Mouse (Mus musculus): Measurements from ENCODE around the gene Npy1r. TPM values are rescaled to one million over a fixed set of nuclear protein-coding genes. Genes with fewer than 3 reads are reported as not detected.

Npy1r gene
- polyA plus RNA-seq (2012; ENCODE audit: insufficient read depth, insufficient read length, missing spikeins) = 1.0 TPM in 1 of 2 replicates, not detected in the other

- no peak within 1 kb of the TSS for H3K27ac ChIP-seq (replicated peaks; ENCODE audit: low read depth, low read length)
- H3K4me1 ChIP-seq (ENCODE audit: control insufficient read depth, insufficient read depth, insufficient read length, low read length) = no peaks in the 10 kb centered on the region
- peak within 1 kb of the TSS; percentile 54 for H3K4me3 ChIP-seq (ENCODE audit: insufficient read depth, low read depth, low read length)
Measured at GRCm38 (mm10) chr8:66696970-66697843, at the start of gene Npy1r. Npy1r (plus strand) TSS chr8:66697192.

DNA sequence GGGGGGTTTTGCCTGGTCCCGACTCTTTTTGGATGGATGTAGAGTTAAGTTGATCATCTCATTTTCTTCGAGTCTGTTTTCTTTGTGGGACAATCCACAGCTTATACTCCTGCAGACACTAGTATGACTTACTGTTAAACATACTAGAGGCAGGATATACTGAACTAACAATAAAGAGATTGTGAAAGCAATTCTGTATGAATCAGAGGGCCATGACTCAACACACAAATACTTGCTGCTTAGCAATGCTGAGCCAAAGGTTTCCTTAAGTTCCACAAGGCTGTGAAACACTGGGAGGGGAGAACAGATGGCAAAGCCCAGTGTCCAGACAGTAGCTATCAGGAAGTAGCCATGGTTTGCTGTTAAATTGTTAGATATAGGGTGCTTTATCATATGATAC, 15.7 kb upstream of the Npy1r start:
- H3K27ac ChIP-seq (replicated peaks; ENCODE audit: low read depth, low read length) = no peak overlapping the region
- no peaks in the 10 kb centered on the region for H3K4me1 ChIP-seq (ENCODE audit: control insufficient read depth, insufficient read depth, insufficient read length, low read length)
- H3K4me3 ChIP-seq (ENCODE audit: insufficient read depth, low read depth, low read length) = no peak overlapping the region

DNA sequence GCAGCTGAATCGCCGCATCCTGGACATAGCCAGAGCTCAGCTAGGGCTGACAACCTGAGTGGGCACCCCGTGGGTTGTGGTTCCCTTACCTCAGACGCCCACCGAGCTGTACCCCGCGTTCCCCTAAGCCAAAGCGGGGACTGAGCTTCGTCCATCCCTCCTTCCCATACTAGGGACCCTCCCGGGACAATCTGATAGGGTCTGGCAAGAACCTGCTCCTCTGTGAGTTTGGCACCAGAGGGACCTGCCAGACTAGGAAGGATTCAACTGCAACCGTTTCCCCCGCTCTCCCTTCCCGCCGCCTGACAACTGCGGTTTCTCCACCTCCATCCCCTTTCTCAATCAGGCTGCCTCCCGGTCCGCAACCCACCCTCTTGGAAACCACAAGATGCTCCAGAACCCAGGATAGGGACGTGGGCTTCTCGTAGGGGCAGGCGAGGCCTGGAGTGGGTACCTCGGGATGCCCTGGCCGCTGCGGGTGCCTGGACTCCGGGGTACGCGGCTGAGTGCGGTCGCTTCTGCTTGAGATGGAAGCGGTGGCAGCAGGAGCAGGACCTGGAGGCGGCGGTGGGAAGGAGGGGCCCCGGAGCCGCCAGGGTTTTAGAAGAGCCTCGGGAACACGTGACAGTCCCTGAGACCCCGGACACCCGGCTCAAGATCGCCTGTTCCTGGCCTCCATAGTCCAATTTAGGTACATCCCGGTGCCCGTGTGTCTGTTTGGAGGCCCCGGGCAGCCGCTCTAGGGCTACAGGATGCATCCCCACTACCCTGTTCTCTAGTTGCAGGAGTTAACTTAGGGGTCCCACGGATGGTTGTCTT, 9.3 kb upstream of the Npy1r start, which contains the start of gene Npy5r:
Gene Npy5r (minus strand): TSS at position 618 of the 819 bp plus-strand sequence.
- Histone ChIP-seq H3K4me1 (ENCODE audit: control insufficient read depth, insufficient read depth, insufficient read length, low read length) (no peaks in the 10 kb centered on the region), H3K4me3 (ENCODE audit: insufficient read depth, low read depth, low read length) (no peak within 1 kb of the TSS), H3K27ac (replicated peaks; ENCODE audit: low read depth, low read length) (no peak within 1 kb of the TSS)

DNA sequence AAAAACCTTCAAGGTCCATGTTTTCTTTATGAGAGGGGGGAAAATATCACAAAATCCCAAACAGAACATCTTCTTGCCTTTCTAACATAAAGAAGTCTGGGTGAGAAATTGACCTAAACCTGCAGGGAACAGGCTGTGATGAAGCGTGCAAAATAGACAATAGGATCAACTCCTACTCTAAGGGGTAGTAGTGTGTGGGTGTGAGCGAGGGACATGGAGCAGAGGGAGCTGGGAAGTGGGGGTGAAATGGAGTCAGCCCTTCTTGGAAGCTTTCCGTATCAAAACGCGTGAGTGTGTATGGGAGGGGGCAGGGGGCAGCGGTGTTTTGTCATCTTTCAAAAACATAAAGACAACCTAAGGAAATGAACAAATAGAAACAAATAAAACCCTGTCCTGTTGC, 8.6 kb upstream of the Npy1r start:
- no peak overlapping the region for H3K4me3 ChIP-seq (ENCODE audit: insufficient read depth, low read depth, low read length)
- H3K4me1 ChIP-seq (ENCODE audit: control insufficient read depth, insufficient read depth, insufficient read length, low read length) = no peaks in the 10 kb centered on the region
- H3K27ac ChIP-seq (replicated peaks; ENCODE audit: low read depth, low read length) = no peak overlapping the region

DNA sequence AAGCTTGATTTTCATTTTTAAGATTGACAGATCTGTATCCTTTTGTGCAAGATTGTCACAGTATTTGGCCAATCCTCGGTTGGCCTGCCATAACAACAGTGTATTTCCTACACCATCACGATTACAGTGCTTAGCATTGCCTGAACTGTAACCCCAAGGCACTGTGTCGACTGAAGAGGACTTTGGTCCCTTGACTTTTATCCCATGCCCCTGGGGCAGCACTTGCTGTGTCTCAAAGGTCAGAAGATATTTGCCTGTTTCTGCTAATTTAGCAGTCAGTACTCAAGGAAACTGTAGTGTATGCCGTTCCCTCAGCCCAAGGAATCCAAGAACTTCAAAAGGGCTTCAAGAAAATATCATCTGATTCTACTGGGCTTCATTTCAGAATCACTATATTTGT, 8.2 kb upstream of the Npy1r start:
- no peaks in the 10 kb centered on the region for H3K4me1 ChIP-seq (ENCODE audit: control insufficient read depth, insufficient read depth, insufficient read length, low read length)
- H3K27ac ChIP-seq (replicated peaks; ENCODE audit: low read depth, low read length) = no peak overlapping the region
- H3K4me3 ChIP-seq (ENCODE audit: insufficient read depth, low read depth, low read length) = no peak overlapping the region

DNA sequence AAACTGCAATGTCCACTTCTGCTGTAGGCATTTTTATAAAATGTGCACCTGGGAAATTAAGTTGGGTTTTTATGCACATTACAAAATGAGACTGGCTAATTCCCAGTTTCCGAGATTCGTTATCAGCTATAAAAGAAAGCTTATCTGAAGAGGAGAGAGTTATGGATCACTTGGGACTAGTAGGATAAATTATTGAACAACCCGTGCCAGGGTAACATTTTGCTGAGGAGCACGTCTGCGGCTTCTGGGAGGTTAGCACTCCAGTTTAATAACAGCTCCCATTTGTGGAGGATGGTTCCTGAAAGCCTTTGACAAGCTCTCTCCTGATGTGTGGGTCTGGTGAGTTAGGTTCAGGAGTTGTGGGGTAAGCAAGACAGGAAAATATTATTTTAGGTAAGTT, 6.6 kb upstream of the Npy1r start:
- no peak overlapping the region for H3K4me3 ChIP-seq (ENCODE audit: insufficient read depth, low read depth, low read length)
- H3K4me1 ChIP-seq (ENCODE audit: control insufficient read depth, insufficient read depth, insufficient read length, low read length) = no peaks in the 10 kb centered on the region
- no peak overlapping the region for H3K27ac ChIP-seq (replicated peaks; ENCODE audit: low read depth, low read length)

DNA sequence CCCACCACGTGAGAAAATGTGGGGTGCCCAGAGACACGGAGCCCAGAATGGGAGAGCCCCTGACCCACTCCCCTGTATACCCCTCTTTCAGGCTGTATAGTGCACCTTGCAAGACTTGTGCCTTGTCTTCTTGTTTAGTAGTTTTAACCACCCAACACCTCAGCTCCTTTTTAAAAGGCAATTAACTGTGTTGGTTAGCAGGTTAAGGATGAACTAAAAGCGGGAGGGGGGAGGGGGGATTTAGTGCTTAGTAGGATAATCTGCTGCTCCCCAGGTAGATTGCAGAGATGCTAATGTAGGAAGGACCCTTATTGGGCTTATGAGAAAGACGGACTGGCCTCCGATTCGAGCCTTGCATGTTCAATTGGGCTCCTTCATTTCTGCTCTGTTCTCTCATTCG, 1.0 kb downstream of the Npy1r start:
- Histone ChIP-seq H3K4me3 (ENCODE audit: insufficient read depth, low read depth, low read length) (peak overlapping the region; percentile 54), H3K27ac (replicated peaks; ENCODE audit: low read depth, low read length) (no peak overlapping the region)

GRCm38 (mm10) chr8:66698782-66699181, 1.8 kb downstream of the Npy1r start:
- Histone ChIP-seq H3K27ac (replicated peaks; ENCODE audit: low read depth, low read length) (no peak overlapping the region), H3K4me1 (ENCODE audit: control insufficient read depth, insufficient read depth, insufficient read length, low read length) (no peaks in the 10 kb centered on the region), H3K4me3 (ENCODE audit: insufficient read depth, low read depth, low read length) (peak overlapping the region; percentile 3; the same call in 1 of the 2 replicates)

More for the DNA sequence above, 1.0 kb downstream of the Npy1r start:
- H3K4me1 ChIP-seq (ENCODE audit: control insufficient read depth, insufficient read depth, insufficient read length, low read length) = no peaks in the 10 kb centered on the region

GRCm38 (mm10) chr8:66714324-66714975, 17.5 kb downstream of the Npy1r start:
- Histone ChIP-seq H3K4me1 (ENCODE audit: control insufficient read depth, insufficient read depth, insufficient read length, low read length) (no peaks in the 10 kb centered on the region), H3K27ac (replicated peaks; ENCODE audit: low read depth, low read length) (no peak overlapping the region), H3K4me3 (ENCODE audit: insufficient read depth, low read depth, low read length) (no peak overlapping the region)

- Histone ChIP-seq H3K4me3 (ENCODE audit: insufficient read depth, low read depth, low read length) (no peak overlapping the region), H3K4me1 (ENCODE audit: control insufficient read depth, insufficient read depth, insufficient read length, low read length) (no peaks in the 10 kb centered on the region), H3K27ac (replicated peaks; ENCODE audit: low read depth, low read length) (no peak overlapping the region)
Measured at GRCm38 (mm10) chr8:66722835-66723234, 25.8 kb downstream of the Npy1r start.

DNA sequence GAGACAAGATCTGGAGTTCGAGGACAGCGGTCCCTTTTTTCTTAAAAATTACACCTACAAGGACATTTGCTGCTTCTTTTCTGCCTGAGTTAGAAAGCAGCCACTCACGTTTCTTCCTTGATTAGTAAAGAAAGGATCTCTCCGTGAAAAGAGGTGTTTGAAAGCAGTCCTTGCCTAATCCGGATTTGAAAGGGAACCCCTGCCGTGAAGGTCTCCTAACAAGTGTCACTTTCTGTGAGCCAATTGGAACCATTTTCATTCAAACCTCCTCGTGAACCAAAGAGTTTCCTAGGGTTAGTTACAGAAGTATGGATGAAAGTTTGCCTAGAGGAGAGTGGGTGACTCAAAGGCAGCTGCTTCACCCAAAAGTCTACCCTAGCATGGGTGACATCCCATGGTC, 32.5 kb downstream of the Npy1r start:
- Histone ChIP-seq H3K27ac (replicated peaks; ENCODE audit: low read depth, low read length) (no peak overlapping the region), H3K4me3 (ENCODE audit: insufficient read depth, low read depth, low read length) (no peak overlapping the region), H3K4me1 (ENCODE audit: control insufficient read depth, insufficient read depth, insufficient read length, low read length) (no peaks in the 10 kb centered on the region)

GRCm38 (mm10) chr8:66731957-66732356, 35.0 kb downstream of the Npy1r start:
- no peaks in the 10 kb centered on the region for H3K4me1 ChIP-seq (ENCODE audit: control insufficient read depth, insufficient read depth, insufficient read length, low read length)
- no peak overlapping the region for H3K27ac ChIP-seq (replicated peaks; ENCODE audit: low read depth, low read length)
- H3K4me3 ChIP-seq (ENCODE audit: insufficient read depth, low read depth, low read length) = no peak overlapping the region

DNA sequence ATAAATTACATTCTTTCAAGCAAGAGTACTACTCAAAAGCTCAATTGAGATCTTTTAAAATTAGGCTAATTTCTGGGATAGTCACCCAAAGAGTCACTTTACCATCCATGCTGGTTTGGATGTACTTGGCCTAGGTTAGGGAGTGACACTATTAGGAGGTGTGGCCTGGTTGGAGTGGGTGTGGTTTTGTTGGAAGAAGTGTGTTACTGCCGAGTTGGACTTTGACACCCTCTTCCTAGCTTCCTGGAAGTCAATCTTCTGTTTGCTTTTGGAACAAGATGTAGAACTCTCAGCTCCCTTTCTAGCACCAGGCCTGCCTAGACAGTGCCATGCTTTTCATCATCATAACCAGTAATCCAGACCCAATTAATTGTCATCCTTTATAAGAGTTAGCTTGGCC, 45.4 kb downstream of the Npy1r start:
- Histone ChIP-seq H3K4me1 (ENCODE audit: control insufficient read depth, insufficient read depth, insufficient read length, low read length) (no peaks in the 10 kb centered on the region), H3K4me3 (ENCODE audit: insufficient read depth, low read depth, low read length) (no peak overlapping the region), H3K27ac (replicated peaks; ENCODE audit: low read depth, low read length) (no peak overlapping the region)

DNA sequence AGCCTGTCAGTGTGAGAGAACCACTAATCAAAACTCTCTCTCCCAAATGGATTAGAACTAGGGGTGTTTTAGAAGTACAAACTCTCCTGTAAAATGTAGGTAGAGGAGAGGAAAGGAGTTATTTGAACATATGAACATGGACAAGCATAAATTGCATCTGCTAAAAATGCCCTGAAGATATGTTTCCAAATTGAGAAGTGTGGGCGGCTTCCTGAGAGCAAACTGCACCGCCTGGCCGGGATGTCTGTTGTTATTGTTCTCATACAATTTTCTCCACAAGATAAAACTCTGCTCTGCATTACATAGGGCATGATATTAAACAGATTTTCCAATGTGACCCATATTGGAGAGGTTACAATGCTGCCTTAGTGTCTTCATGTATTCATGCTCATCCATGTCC, 48.6 kb downstream of the Npy1r start:
- H3K4me3 ChIP-seq (ENCODE audit: insufficient read depth, low read depth, low read length) = no peak overlapping the region
- no peak overlapping the region for H3K27ac ChIP-seq (replicated peaks; ENCODE audit: low read depth, low read length)
- no peaks in the 10 kb centered on the region for H3K4me1 ChIP-seq (ENCODE audit: control insufficient read depth, insufficient read depth, insufficient read length, low read length)

GRCm38 (mm10) chr8:66751621-66752020, 54.6 kb downstream of the Npy1r start:
- Histone ChIP-seq H3K27ac (replicated peaks; ENCODE audit: low read depth, low read length) (no peak overlapping the region), H3K4me3 (ENCODE audit: insufficient read depth, low read depth, low read length) (no peak overlapping the region), H3K4me1 (ENCODE audit: control insufficient read depth, insufficient read depth, insufficient read length, low read length) (no peaks in the 10 kb centered on the region)
